Mouse (Mus musculus) spleen, adult 2 months (tissue): ENCODE measurements at regions not wholly inside any gene's neighbourhood (a gene's known extent, or its start where the extent isn't known, plus 50 kb on each side); places are given as distances from the start of the nearest gene placed in this dataset.

Experiments used
- CTCF ChIP-seq: fragments of 200-500 bp; IDR thresholded peaks from 2 replicates; pipeline ENCODE4 v1.5.1; 2011; ENCODE audit warnings: mild to moderate bottlenecking, inconsistent platforms; ENCODE audit not compliant: insufficient read depth, insufficient read length, insufficient replicate concordance; ENCODE audit errors: extremely low read depth
- POLR2A ChIP-seq: fragments of 200-500 bp; IDR thresholded peaks from 2 replicates; pipeline ENCODE4 v1.6.1; 2011; ENCODE audit warnings: low read depth, low read length, inconsistent platforms

- TF ChIP-seq CTCF: no peak
- TF ChIP-seq POLR2A: no peak
Measured at GRCm38 (mm10) chr1:185519811-185520210, 65.2 kb downstream of the Slc30a10 start.
